Mouse (Mus musculus) midbrain, embryonic 10.5 days (tissue): Measurements from ENCODE around the gene Grin2b. TPM values are rescaled to one million over a fixed set of nuclear protein-coding genes. Genes with fewer than 3 reads are reported as not detected.
A peak's percentile ranks its signal among the peaks of the same experiment; 100 is the strongest.

ENCODE experiments used
- DNase-seq: peaks from one replicate; pipeline ENCODE4 v3.0.0-alpha.2; 2017; ENCODE audit warnings: low spot score
- H3K27ac ChIP-seq: fragments of 300-500 bp; sonication (generic); replicated peaks from 2 replicates; pipeline ENCODE4 v1.5.1; 2016; ENCODE audit warnings: mild to moderate bottlenecking
- H3K27me3 ChIP-seq: fragments of 300-500 bp; sonication (generic); 2 replicates; pipeline ENCODE4 v1.6.1; 2016; ENCODE audit warnings: low read depth, mild to moderate bottlenecking; ENCODE audit not compliant: poor library complexity, severe bottlenecking
- H3K36me3 ChIP-seq: fragments of 300-500 bp; sonication (generic); 2 replicates; pipeline ENCODE4 v1.6.1; 2016; ENCODE audit warnings: mild to moderate bottlenecking, moderate library complexity
- H3K4me1 ChIP-seq: fragments of 300-500 bp; sonication (generic); 2 replicates; pipeline ENCODE4 v1.6.1; 2016
- H3K4me3 ChIP-seq: fragments of 300-500 bp; sonication (generic); 2 replicates; pipeline ENCODE4 v1.5.1; 2016; ENCODE audit warnings: mild to moderate bottlenecking, moderate library complexity
- H3K9me3 ChIP-seq: fragments of 300-500 bp; sonication (generic); replicated peaks from 2 replicates; pipeline ENCODE4 v1.6.1; 2016; ENCODE audit warnings: mild to moderate bottlenecking
- WGBS: fragments of 180-500 bp; shearing (Covaris S2); methylation state at CpG from one replicate; pipeline ENCODE4 v1.1.7; 2016; 5-methylcytosine and 5-hydroxymethylcytosine counted together
- polyA plus RNA-seq: library from polyadenylated mRNA; unstranded; fragments of >200 nt; fragmentation: Nextera tagmentation; extraction: Ambion mirVana; gene quantifications from 2 replicates; pipeline ENCODE4 v1.2.1, GENCODE M21; 2016

The Grin2b gene
- polyA plus RNA-seq, result 0.09 and 1.4 TPM in 2 replicates

DNA sequence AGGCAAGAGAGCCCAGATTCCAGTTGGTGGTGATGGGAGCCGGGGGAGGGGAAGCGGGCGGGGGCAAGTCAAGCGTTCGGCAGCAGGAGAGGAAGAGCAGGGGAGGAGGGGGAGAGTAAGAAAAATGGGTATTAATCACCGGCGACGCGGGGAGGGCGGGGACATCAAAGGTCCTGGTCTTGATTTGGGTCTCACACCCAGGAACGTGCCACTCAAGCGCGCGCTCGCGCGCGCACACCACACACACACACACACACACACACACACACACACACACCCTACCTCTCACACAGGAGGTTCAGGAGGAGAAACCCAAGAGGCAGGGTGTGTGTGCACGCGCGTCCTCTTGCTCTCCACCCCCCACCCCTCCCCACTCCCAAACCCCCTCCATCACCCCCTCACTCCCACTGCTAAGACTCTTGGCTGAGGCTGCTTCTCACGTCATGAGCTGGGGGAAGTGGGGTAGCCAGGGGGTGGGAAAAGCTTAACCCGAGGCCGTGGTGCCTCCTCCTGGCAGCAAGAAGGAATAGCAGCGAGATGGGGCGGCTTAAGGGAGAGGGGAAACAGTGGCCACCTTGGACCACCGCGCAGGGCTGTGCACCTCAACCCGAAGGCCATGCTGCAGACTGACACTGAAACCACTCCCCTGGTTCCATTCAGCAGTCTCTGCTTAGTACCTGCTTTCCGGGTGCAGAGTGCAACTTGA lies at the start of gene Grin2b:
Gene Grin2b (minus strand): TSS at position 321 of the 706 bp plus-strand sequence.
- WGBS, result 1% methylated on average over 24 of the region's 30 CpGs
- H3K4me3 ChIP-seq, result peak within 1 kb of the TSS; percentile 69
- peak within 1 kb of the TSS; percentile 55 for H3K27ac ChIP-seq
- H3K4me1 ChIP-seq, result peaks cover 21% of the 10 kb centered on the region
- peaks cover 45% of the 10 kb centered on the region for H3K27me3 ChIP-seq
- H3K36me3 ChIP-seq, result no peaks in the 10 kb centered on the region
- H3K9me3 ChIP-seq, result no peaks in the 10 kb centered on the region
- peak; percentile 72 for DNase-seq

DNA sequence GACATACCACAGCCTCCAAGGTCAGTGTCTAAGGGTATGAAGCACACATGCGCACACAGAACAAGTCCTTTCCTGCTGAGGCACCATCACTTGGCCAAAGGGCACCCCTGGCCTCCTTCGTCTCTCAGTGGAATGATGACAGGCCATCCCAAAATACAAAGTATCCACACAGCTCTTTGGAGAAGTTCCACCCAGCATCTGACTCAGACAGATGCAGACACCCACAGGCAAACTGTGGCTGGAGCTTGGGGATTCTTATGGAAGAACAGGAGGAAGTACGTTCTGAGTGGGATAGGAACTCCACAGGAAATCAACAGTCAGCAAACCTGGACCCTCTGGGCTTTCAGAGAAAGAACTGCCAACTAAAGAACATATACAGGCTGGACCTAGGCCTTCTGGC lies 48.6 kb upstream of the Grin2b start:
- DNase-seq, result no peak
- Histone ChIP-seq H3K36me3 (no peaks in the 10 kb centered on the region), H3K9me3 (no peaks in the 10 kb centered on the region), H3K4me1 (peaks cover 7% of the 10 kb centered on the region), H3K27ac (no peak overlapping the region), H3K4me3 (no peak overlapping the region), H3K27me3 (no peaks in the 10 kb centered on the region)
- 90% methylated on average over 3 of the region's 3 CpGs for WGBS

DNA sequence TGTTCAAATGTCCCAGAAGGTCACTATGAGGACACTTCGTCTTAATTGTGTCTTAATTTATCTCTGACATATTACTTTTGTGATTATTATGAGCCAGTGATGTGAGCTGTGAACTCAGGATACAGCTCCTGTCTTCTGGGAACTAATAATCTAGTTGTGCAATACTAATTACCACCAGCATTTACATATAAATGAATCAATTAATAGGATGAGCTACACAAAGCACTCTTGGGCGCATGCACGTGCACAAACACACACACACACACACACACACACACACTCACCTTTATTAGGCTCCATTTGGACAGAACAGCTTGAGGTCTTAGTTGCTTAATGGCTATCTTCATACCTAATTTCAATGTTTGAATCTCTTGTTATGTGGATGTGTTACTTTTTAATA lies 37.1 kb upstream of the Grin2b start:
- Histone ChIP-seq H3K27ac (no peak overlapping the region), H3K27me3 (no peaks in the 10 kb centered on the region), H3K4me1 (no peaks in the 10 kb centered on the region), H3K4me3 (no peak overlapping the region), H3K36me3 (no peaks in the 10 kb centered on the region), H3K9me3 (no peaks in the 10 kb centered on the region)
- no peak for DNase-seq
- 95% methylated on average over 3 of the region's 3 CpGs for WGBS

DNA sequence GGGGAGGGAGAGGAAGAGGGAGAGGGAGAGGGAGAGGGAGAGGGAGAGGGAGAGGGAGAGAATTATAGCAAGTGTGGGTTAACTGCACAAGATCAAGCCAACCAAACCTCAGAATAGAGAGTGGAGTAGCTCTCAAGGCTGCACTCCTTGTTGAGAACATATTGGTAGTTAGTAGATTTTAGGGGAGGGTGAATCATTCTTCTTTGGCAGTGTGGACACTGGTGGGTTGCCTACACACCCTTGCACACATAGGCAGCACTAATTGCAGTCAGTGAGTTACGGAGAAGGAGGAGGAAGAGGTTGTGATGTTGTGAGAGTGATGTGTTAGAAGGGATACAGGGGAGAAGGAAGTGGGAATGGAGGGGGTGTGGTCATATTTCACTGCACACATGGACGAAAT lies 26.5 kb upstream of the Grin2b start:
- H3K9me3 ChIP-seq, result no peaks in the 10 kb centered on the region
- DNase-seq, result no peak
- no peaks in the 10 kb centered on the region for H3K4me1 ChIP-seq
- no peak overlapping the region for H3K4me3 ChIP-seq
- H3K27me3 ChIP-seq, result no peaks in the 10 kb centered on the region
- 83% methylated on average over 2 of the region's 2 CpGs for WGBS
- H3K27ac ChIP-seq, result no peak overlapping the region
- H3K36me3 ChIP-seq, result no peaks in the 10 kb centered on the region

DNA sequence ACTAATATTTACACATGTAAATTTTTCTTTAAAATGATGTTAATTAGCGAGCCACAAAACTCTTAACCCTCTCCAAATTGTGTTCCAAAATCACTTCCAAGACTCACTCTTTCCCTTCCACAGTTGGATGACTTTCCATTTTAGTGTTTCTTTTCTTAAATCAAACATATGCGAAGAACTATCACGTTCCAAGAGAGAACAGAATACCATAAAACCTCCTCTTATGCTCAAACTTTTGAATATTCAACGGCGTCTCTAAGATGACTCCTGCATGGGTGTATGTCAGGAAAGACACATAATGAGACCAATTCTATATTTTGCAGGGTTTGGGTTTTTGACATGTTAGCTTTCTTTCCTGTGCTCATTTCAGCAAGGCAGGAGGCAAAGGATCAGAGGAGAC lies 21.3 kb upstream of the Grin2b start:
- DNase-seq, result no peak
- Histone ChIP-seq H3K36me3 (no peaks in the 10 kb centered on the region), H3K27me3 (no peaks in the 10 kb centered on the region), H3K27ac (no peak overlapping the region), H3K9me3 (no peaks in the 10 kb centered on the region), H3K4me3 (no peak overlapping the region), H3K4me1 (no peaks in the 10 kb centered on the region)
- 90% methylated on average over 5 of the region's 5 CpGs for WGBS

DNA sequence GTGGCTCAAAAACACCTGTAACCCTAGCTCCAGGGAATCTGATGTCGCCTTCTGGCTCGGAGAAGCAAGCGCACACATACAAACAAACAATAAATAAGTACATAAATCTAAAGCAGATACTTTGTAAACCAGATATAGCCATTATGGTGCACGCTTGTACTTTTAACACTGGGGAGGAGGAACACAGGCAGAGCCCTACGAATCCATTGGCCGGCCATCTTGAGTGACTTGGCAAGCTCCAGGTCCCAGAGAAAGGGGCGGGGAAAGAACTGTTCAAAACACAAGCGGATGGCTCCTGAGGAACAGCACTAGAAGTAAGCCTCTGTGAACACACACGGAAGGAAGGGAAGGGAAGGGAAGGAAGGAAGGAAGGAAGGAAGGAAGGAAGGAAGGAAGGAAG lies 4.8 kb upstream of the Grin2b start:
- no peak overlapping the region for H3K4me3 ChIP-seq
- no peak for DNase-seq
- H3K27ac ChIP-seq, result no peak overlapping the region
- WGBS, result 85% methylated on average over 9 of the region's 9 CpGs
- H3K4me1 ChIP-seq, result peaks cover 6% of the 10 kb centered on the region
- H3K36me3 ChIP-seq, result no peaks in the 10 kb centered on the region
- H3K9me3 ChIP-seq, result no peaks in the 10 kb centered on the region
- peaks cover 4% of the 10 kb centered on the region for H3K27me3 ChIP-seq

DNA sequence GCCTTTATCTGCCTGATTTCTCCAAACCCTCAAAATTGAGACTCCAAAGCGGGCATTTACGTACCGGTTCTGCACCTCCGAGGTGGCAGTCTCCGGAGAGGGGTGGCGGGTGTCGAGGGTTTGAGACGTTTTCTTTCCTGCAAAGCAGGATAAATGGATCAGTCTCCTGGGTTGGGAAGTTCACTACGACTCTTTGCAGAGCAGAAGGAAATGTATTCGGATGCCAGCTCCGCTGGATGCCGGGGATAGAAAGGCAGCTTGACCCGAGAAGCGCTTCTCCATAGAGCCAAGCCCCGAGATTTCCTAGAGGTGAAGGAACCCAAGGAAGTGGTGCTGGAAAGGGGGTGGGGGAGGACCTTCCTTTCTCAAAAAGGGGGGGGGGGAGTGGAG lies 515 bp downstream of the Grin2b start:
- H3K36me3 ChIP-seq, result no peaks in the 10 kb centered on the region
- peak overlapping the region; percentile 55 for H3K27ac ChIP-seq
- H3K9me3 ChIP-seq, result no peaks in the 10 kb centered on the region
- peak overlapping the region; percentile 69 for H3K4me3 ChIP-seq
- peaks cover 21% of the 10 kb centered on the region for H3K4me1 ChIP-seq
- peak; percentile 48 for DNase-seq
- WGBS, result under 1% methylated on average over 15 of the region's 15 CpGs
- H3K27me3 ChIP-seq, result peaks cover 45% of the 10 kb centered on the region

DNA sequence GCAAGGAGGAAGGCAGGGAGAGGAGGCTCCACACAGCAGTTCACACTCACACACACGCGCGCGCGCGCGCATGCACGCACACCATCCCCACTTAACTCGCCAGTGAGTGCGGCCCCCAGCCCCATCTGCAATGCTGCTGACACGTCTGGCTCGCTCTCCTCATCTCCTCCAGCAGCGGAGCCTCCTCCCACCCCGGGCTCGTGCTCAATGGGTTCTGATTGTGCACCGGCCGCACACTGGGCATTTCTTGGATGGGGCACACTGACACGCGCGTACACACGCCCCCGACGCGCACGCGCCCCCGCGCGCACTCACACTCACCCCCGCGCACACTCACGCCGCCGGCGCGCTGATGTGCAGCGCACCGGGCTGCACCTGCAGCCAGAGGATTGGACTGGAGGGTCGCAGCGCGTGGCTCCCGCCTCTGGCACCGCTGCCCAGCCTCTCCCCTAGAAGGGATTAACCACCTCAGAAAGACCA lies 1.1 kb downstream of the Grin2b start:
- Histone ChIP-seq H3K27ac (peak overlapping the region; percentile 55), H3K27me3 (peaks cover 45% of the 10 kb centered on the region), H3K4me1 (peaks cover 21% of the 10 kb centered on the region), H3K9me3 (no peaks in the 10 kb centered on the region), H3K36me3 (no peaks in the 10 kb centered on the region), H3K4me3 (peak overlapping the region; percentile 69)
- under 1% methylated on average over 43 of the region's 43 CpGs for WGBS
- DNase-seq, result peak; percentile 60

DNA sequence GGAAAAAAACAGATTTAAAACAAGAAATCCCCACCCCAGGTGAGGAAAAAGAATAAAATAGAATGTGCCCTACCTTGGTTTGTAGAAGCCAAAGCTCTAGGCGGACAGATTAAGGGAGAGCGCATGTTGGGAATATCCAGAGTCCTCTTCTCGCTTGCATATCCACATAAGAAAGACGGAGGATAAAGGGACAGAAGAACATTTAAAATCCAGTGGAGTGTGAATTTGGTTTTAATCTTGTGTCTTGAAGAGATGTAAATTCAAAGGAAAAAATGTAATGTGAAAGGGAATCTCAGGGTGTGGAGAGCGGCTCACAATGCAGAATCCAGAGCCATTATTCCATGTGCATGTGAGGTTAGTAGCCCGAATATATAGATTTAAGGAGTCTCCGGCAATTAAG lies 2.0 kb downstream of the Grin2b start:
- peak overlapping the region; percentile 69 for H3K4me3 ChIP-seq
- WGBS, result 15% methylated on average over 7 of the region's 7 CpGs

DNA sequence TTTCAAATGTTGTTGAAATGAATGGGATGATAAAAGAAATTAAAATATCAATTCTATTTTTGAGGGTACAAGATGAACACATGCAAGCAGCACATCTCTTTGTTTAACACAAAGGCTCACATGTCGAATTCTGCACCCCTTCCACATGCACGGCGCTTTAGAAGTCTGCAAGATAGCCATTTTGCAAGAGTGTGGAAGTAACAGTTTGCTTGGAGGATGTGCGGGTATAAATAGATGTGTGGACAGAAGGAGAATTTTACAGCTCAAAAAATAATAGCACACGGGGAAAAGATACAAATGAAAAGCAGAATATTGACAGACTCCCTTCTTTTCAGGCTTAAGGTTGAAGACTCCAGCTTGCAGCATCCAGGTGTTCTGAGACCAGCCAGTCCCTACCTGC lies 2.9 kb downstream of the Grin2b start:
- peaks cover 45% of the 10 kb centered on the region for H3K27me3 ChIP-seq

More for the DNA sequence above, 2.0 kb downstream of the Grin2b start:
- H3K27me3 ChIP-seq, result peaks cover 45% of the 10 kb centered on the region
- DNase-seq, result no peak
- H3K4me1 ChIP-seq, result peaks cover 21% of the 10 kb centered on the region
- H3K27ac ChIP-seq, result no peak overlapping the region
- H3K9me3 ChIP-seq, result no peaks in the 10 kb centered on the region
- no peaks in the 10 kb centered on the region for H3K36me3 ChIP-seq

DNA sequence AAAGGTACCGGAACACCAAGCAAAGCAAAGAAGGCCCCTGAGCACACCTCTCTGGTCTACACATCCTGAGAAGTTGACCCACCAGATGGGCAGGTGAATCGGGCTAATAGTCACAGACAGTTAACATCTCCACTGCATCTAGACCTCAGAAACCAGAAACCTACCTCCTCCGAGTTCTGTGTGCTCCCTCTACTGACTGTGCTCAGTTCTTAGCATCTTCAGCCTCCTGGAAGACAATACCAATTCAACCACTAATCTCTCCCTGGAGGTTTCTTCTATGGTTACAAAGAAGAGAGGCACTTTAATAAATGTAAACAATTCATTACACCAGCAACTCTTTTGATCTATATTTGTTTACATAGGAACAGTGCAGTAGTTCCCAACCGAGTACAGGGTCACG lies 6.0 kb downstream of the Grin2b start:
- DNase-seq, result no peak
- Histone ChIP-seq H3K9me3 (no peaks in the 10 kb centered on the region), H3K27me3 (peaks cover 33% of the 10 kb centered on the region), H3K4me3 (no peak overlapping the region), H3K4me1 (peaks cover 7% of the 10 kb centered on the region), H3K27ac (no peak overlapping the region), H3K36me3 (no peaks in the 10 kb centered on the region)
- WGBS, result 83% methylated on average over 5 of the region's 5 CpGs

More for the DNA sequence above, 2.9 kb downstream of the Grin2b start:
- H3K36me3 ChIP-seq, result no peaks in the 10 kb centered on the region
- DNase-seq, result no peak
- no peaks in the 10 kb centered on the region for H3K9me3 ChIP-seq
- peaks cover 21% of the 10 kb centered on the region for H3K4me1 ChIP-seq
- no peak overlapping the region for H3K4me3 ChIP-seq
- 87% methylated on average over 5 of the region's 5 CpGs for whole genome bisulfite sequencing
- no peak overlapping the region for H3K27ac ChIP-seq

DNA sequence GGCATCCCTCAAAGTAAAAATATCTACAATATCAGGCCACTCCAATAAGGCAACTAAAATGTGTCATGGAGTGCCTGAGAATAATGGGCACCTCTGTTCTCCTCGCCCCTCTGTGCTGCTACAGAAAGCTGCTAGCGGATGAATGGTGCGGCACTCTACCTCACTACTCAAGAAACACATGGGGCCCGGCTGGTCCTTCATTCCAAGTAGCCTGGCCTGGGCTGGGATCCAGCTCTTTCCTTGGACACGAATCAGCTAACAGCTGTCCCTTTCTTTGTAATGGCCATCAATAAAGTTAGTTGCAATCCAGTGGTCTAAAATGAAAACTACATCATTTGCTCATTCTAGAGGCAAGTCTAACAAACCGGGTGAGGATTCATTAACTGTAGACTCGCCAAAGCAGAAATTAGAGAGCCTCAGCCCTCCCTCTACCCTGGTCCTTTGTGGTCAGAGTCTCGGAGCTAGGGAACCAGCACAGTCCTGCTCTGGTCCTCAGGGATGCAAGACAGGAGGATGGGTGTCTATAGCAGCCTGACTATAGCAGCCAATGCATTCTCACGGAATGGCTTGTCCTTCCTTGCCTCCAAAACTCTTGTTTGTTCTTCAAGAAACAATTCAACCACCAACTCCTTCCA lies 7.8 kb downstream of the Grin2b start:
- DNase-seq, result no peak
- 86% methylated on average over 9 of the region's 9 CpGs for WGBS
- Histone ChIP-seq H3K9me3 (no peaks in the 10 kb centered on the region), H3K27ac (no peak overlapping the region), H3K4me1 (no peaks in the 10 kb centered on the region), H3K4me3 (no peak overlapping the region), H3K27me3 (peaks cover 15% of the 10 kb centered on the region), H3K36me3 (no peaks in the 10 kb centered on the region)

DNA sequence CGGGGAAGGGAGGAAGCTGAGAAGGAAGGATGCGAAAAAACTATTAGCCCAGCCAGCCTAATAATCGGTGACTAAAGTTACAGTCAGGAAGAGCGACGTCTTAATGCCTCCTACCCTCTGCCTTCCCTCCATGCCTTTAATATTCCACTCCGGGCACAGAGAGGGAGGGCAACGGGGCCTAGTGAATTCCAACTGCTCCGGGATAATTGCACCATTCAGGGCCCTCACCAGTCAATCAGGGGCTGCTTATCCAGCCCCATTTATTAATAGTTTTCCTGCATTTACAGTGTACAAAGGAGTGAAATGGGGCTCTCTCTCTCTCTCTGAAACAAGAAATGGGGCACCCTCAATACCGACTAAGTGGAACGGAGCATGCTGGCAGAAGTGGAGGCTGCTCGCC lies 11.2 kb downstream of the Grin2b start:
- H3K4me3 ChIP-seq, result no peak overlapping the region
- H3K9me3 ChIP-seq, result no peaks in the 10 kb centered on the region
- no peaks in the 10 kb centered on the region for H3K36me3 ChIP-seq
- no peak overlapping the region for H3K27ac ChIP-seq
- H3K27me3 ChIP-seq, result no peaks in the 10 kb centered on the region
- 89% methylated on average over 11 of the region's 11 CpGs for WGBS
- DNase-seq, result no peak
- H3K4me1 ChIP-seq, result no peaks in the 10 kb centered on the region
